8 mouse cellular contexts compared by ENCODE assay signal in genomic region chr2:71528714-71529510, GRCm38 (mm10). TPM values are rescaled to one million over a fixed set of nuclear protein-coding genes. Genes with fewer than 3 reads are reported as not detected.
DNase-seq lines count a peak whose midpoint lies in the region; ATAC-seq and TF ChIP-seq lines count a peak whose summit lies in the region.

No protein-coding gene starts in this region.

- WGBS in lung, embryonic 14.5 days: 0% methylated on average over 51 of the region's 57 CpGs
- WGBS in embryonic facial prominence, embryonic 11.5 days: under 1% methylated on average over 51 of the region's 57 CpGs
- WGBS in intestine, embryonic 14.5 days: under 1% methylated on average over 51 of the region's 57 CpGs
- WGBS in neural tube, embryonic 12.5 days: under 1% methylated on average over 56 of the region's 57 CpGs

- 0 out of 2 replicates have a peak overlapping the region, but pooled peaks have one; percentile 4 for H3K9ac ChIP-seq in lung, embryonic 14.5 days
- peak overlapping the region; percentile 83 for H3K9ac ChIP-seq in embryonic facial prominence, embryonic 11.5 days (replicated peaks; ENCODE audit: low read length)
- peak overlapping the region; percentile 39 for H3K9ac ChIP-seq in intestine, embryonic 14.5 days (ENCODE audit: low read length)
- H3K9ac ChIP-seq in neural tube, embryonic 12.5 days: peak overlapping the region; percentile 35; the same call in 1 of the 2 replicates

- peak; percentile 63 for ATAC-seq in lung, embryonic 14.5 days (ENCODE audit: insufficient read depth)
- peak; percentile 69 for ATAC-seq in embryonic facial prominence, embryonic 11.5 days (replicated peaks; ENCODE audit: insufficient number of reproducible peaks, low FRiP score, low TSS enrichment, low read depth)
- peak; percentile 59 for ATAC-seq in intestine, embryonic 14.5 days (replicated peaks; ENCODE audit: low FRiP score, low TSS enrichment, low read depth)
- ATAC-seq in neural tube, embryonic 12.5 days (ENCODE audit: low FRiP score, low read depth): peak; percentile 59

- peaks cover 100% of the 10 kb centered on the region for H3K27me3 ChIP-seq in lung, embryonic 14.5 days (ENCODE audit: insufficient read depth, low read length)
- H3K27me3 ChIP-seq in embryonic facial prominence, embryonic 11.5 days (ENCODE audit: control insufficient read depth, insufficient read depth, low read length): peaks cover 50% of the 10 kb centered on the region
- peaks cover 98% of the 10 kb centered on the region for H3K27me3 ChIP-seq in intestine, embryonic 14.5 days (replicated peaks; ENCODE audit: control insufficient read depth, insufficient read depth, low read length)
- peaks cover 97% of the 10 kb centered on the region for H3K27me3 ChIP-seq in neural tube, embryonic 12.5 days (replicated peaks)

- no peaks in the 10 kb centered on the region for H3K9me3 ChIP-seq in lung, embryonic 14.5 days (ENCODE audit: low read depth, low read length)
- H3K9me3 ChIP-seq in embryonic facial prominence, embryonic 11.5 days (replicated peaks; ENCODE audit: control insufficient read depth, low read length): no peaks in the 10 kb centered on the region
- no peaks in the 10 kb centered on the region for H3K9me3 ChIP-seq in intestine, embryonic 14.5 days (ENCODE audit: control insufficient read depth, low read length)
- H3K9me3 ChIP-seq in neural tube, embryonic 12.5 days: no peaks in the 10 kb centered on the region

- no peak for TF ChIP-seq CTCF in lung, embryonic 14.5 days (IDR thresholded peaks at IDR 0.05; ENCODE audit: low read depth)

- DNase-seq in lung, embryonic 14.5 days: no peak
- DNase-seq in lung, adult 18-20 months: no peak
- peak; percentile 60 for DNase-seq in embryonic facial prominence, embryonic 11.5 days (ENCODE audit: low spot score)
- DNase-seq in intestine, embryonic 14.5 days (ENCODE audit: low spot score): peak; percentile 80
- DNase-seq in ovary, adult 18-20 months (ENCODE audit: low spot score): no peak
- DNase-seq in right cerebral cortex, adult 2 months (ENCODE audit: low spot score in 2 of 2): no peak
- no peak for DNase-seq in gastrocnemius, postnatal 10 days

- H3K4me3 ChIP-seq in lung, embryonic 14.5 days (ENCODE audit: low read depth, low read length): peak overlapping the region; percentile 44
- H3K4me3 ChIP-seq in embryonic facial prominence, embryonic 11.5 days (ENCODE audit: low read depth, low read length): peak overlapping the region; percentile 59
- H3K4me3 ChIP-seq in intestine, embryonic 14.5 days (ENCODE audit: low read depth, low read length): peak overlapping the region; percentile 41
- peak overlapping the region; percentile 41 for H3K4me3 ChIP-seq in neural tube, embryonic 12.5 days

- no peaks in the 10 kb centered on the region for H3K36me3 ChIP-seq in lung, embryonic 14.5 days (ENCODE audit: insufficient read depth)
- H3K36me3 ChIP-seq in embryonic facial prominence, embryonic 11.5 days (replicated peaks; ENCODE audit: control insufficient read depth, insufficient read depth, low read depth, low read length): no peaks in the 10 kb centered on the region
- H3K36me3 ChIP-seq in intestine, embryonic 14.5 days (ENCODE audit: control insufficient read depth, insufficient read depth, low read length): no peaks in the 10 kb centered on the region
- H3K36me3 ChIP-seq in neural tube, embryonic 12.5 days: no peaks in the 10 kb centered on the region

- no peak overlapping the region for H3K27ac ChIP-seq in lung, embryonic 14.5 days (ENCODE audit: low read depth)
- H3K27ac ChIP-seq in embryonic facial prominence, embryonic 11.5 days (replicated peaks; ENCODE audit: low read depth, low read length): peak overlapping the region; percentile 92
- H3K27ac ChIP-seq in intestine, embryonic 14.5 days (ENCODE audit: low read depth): peak overlapping the region; percentile 20
- no peak overlapping the region for H3K27ac ChIP-seq in neural tube, embryonic 12.5 days

- H3K4me1 ChIP-seq in lung, embryonic 14.5 days (ENCODE audit: insufficient read depth): no peaks in the 10 kb centered on the region
- H3K4me1 ChIP-seq in embryonic facial prominence, embryonic 11.5 days (ENCODE audit: control insufficient read depth, insufficient read depth, low read length): peaks cover 9% of the 10 kb centered on the region
- peaks cover 10% of the 10 kb centered on the region for H3K4me1 ChIP-seq in intestine, embryonic 14.5 days (replicated peaks; ENCODE audit: control insufficient read depth, insufficient read depth, low read length)
- H3K4me1 ChIP-seq in neural tube, embryonic 12.5 days: peaks cover 14% of the 10 kb centered on the region

- peak overlapping the region; percentile 77 for H3K4me2 ChIP-seq in lung, embryonic 14.5 days
- peak overlapping the region; percentile 88 for H3K4me2 ChIP-seq in embryonic facial prominence, embryonic 11.5 days (ENCODE audit: low read depth, low read length)
- peak overlapping the region; percentile 68 for H3K4me2 ChIP-seq in intestine, embryonic 14.5 days (ENCODE audit: low read length)
- peak overlapping the region; percentile 83 for H3K4me2 ChIP-seq in neural tube, embryonic 12.5 days (replicated peaks)

RNA-seq across cellular contexts. Expression of gene Dlx1, which starts 1.0 kb away (rescaled TPM):
- polyA plus RNA-seq in lung, embryonic 14.5 days (2014; fragmentation: Nextera tagmentation; extraction: Ambion mirVana): 0.32 TPM in 1 of 2 replicates, not detected in the other
- 53.9 and 76.2 TPM in 2 replicates for polyA plus RNA-seq in embryonic facial prominence, embryonic 11.5 days (2014; fragmentation: Nextera tagmentation; extraction: Ambion mirVana)
- 8.0 and 9.8 TPM in 2 replicates for polyA plus RNA-seq in intestine, embryonic 14.5 days (2014; fragmentation: Nextera tagmentation; extraction: Ambion mirVana)
- 1.2 and 1.6 TPM in 2 replicates for polyA plus RNA-seq in neural tube, embryonic 12.5 days (2016; fragmentation: Nextera tagmentation; extraction: Ambion mirVana)
- total RNA-seq in gastrocnemius, postnatal 10 days (2021): under 1 TPM; 0.23 to 0.54 TPM

RNA-seq across cellular contexts. Expression of gene Dlx2, which starts 17.6 kb away (rescaled TPM):
- polyA plus RNA-seq in lung, embryonic 14.5 days (2014; fragmentation: Nextera tagmentation; extraction: Ambion mirVana): 0.07 TPM in 1 of 2 replicates, not detected in the other
- polyA plus RNA-seq in embryonic facial prominence, embryonic 11.5 days (2014; fragmentation: Nextera tagmentation; extraction: Ambion mirVana): 18.0 and 20.3 TPM in 2 replicates
- polyA plus RNA-seq in intestine, embryonic 14.5 days (2014; fragmentation: Nextera tagmentation; extraction: Ambion mirVana): 5.8 and 6.4 TPM in 2 replicates
- 1.4 and 1.6 TPM in 2 replicates for polyA plus RNA-seq in neural tube, embryonic 12.5 days (2016; fragmentation: Nextera tagmentation; extraction: Ambion mirVana)
- under 1 TPM in 1 of 2 experiments, not detected in 1; 0.09 TPM for total RNA-seq in gastrocnemius, postnatal 10 days (2021)

Comparison
In these comparisons a context has a peak if more than half of its experiments do, and no peak if none do; other contexts are left out.
1. DNase-seq: peak in embryonic facial prominence, embryonic 11.5 days (single experiment) and intestine, embryonic 14.5 days (single experiment); none in lung, embryonic 14.5 days (single experiment), lung, adult 18-20 months (0 of 2), ovary, adult 18-20 months (single experiment), right cerebral cortex, adult 2 months (0 of 2) and gastrocnemius, postnatal 10 days (single experiment).
2. H3K27ac ChIP-seq: peak in embryonic facial prominence, embryonic 11.5 days (single experiment) and intestine, embryonic 14.5 days (single experiment); none in lung, embryonic 14.5 days (single experiment) and neural tube, embryonic 12.5 days (single experiment).
3. H3K9ac ChIP-seq: peak in every context shown above with its lines; median percentile 83 in embryonic facial prominence, embryonic 11.5 days; 39 in intestine, embryonic 14.5 days; 35 in neural tube, embryonic 12.5 days; 4 in lung, embryonic 14.5 days.
4. Peak in every context shown above with its lines, with median percentiles within 50 percentile points of each other: ATAC-seq, H3K4me2 ChIP-seq and H3K4me3 ChIP-seq.